Mouse (Mus musculus) kidney, postnatal 36 days (tissue): ENCODE measurements at regions not wholly inside any gene's neighbourhood (a gene's known extent, or its start where the extent isn't known, plus 50 kb on each side); places are given as distances from the start of the nearest gene placed in this dataset.

ENCODE experiments used
- DNase-seq, 2 experiments: peaks; one replicate each; pipeline ENCODE4 v3.0.0; 2021 to 2022; ENCODE audit warnings: mixed read lengths in 2 of 2

DNA sequence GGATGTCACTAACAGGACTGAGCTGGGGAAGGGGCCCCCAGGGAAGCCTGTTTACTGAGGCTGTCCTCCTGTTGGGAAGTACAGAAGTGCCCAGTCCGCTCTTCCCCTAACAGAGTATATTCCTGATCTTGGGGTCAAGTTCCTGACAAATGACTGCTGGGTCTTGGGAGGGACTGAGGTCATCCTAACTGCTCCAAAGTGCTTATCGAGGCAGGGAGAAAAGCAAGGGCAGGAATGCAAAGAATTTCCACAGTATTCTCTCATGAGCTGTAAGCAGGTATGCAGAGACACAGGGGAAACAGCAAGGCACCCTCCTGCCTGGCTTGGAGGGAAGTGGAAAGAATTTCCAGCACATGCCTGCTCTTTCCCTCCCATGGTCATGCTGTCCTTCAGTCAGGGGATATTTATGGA, 107.9 kb downstream of the Oma1 start:
- no peak for DNase-seq

DNA sequence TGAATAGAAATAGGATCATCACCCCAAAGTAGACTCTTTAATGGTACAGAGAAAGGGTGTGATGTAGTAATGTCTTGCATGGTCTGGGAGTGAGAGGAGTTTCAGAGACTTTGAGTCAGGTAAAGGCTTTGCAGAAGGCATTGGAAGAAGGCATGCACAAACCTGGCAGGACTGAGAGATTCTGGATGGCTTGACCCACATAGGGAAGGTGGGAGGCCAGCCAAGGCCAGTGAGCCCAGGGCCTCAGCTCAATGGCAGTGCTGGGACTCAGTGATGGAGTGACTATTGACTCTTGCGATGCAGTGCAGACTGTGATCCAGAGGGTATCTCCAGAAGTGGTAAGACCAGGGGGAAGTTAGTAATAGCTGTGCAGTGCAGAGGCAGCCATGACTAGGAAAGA, 127.8 kb downstream of the Oma1 start:
- no peak for DNase-seq

DNA sequence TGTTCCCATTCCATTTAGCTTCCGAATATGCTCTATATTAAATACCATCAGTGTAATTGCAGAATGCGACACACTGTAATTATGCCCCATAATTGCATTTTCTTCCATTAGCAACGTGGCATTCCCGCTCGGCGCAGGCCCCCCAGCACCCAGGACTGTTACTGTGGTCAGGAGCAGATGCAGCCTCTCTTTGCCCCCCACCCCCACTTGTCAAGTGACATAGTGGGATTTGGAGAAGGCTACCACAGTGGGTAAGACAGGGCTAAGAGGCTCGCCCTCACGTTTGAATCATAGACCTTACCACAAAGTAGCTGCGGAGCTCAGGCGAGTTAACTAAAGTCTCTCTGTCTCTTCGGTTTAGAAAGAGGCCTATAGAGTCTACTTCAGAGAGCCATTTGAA, 128.3 kb downstream of the Oma1 start:
- DNase-seq, result no peak

DNA sequence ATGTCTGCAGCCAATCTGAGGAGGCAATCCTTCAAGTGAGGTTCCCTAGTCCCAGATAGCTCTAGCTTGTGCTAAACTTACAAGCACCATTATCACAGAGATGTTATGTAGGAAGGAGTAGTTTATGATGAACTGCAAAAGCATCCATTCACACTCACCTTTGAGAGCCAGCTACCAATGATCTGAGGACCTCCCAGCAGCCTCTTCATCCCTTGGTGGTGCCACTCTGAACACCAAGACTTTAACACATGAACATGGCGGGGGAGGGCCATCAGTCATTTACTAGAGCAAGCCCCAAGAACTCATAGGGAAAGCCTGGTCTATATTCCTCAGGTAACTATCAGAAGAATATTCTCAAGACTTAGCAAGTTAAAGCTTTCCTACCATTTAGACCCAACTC, 135.7 kb downstream of the Oma1 start:
- no peak for DNase-seq

DNA sequence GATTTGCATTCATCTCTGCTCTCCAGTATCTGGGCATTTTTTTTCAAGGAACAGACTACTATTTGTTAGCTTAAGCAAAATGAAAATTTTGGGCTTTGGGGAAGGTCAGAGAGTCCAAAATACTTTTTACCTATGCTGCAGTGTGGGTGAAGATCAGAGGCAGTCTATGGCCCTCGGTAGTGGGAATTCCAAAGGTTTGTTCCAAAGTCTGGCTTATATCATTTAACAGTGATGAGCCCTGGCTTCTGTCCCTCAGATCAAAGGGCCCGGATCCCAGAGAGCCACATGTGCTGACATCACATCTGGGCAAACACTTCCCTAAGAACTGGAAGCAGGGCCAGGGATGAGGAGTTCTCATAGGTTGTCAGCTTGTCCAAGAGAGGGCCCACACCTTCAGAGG, 136.5 kb downstream of the Oma1 start:
- DNase-seq, result peak in 1 of 2 experiments; percentile 2

DNA sequence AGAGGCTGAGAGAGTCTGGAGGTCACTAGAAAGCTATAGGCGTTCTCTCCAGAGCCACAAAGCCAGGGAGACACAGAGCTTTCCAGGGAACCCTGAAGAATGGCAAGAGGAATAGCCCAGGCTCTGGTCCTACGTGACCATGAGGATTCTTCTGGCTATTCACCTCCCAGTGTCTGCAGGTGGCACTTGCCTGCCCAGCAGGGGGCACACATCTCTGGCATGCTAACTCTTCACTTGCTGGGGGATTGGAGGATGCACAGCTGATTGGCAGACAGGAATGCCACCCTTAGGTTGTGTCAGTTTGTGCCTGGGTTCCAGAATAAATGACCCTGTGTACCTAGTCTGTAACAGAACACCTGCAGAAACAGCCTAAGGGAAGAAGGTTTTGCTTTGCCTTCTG, 141.8 kb downstream of the Oma1 start:
- DNase-seq, result peak in 1 of 2 experiments; percentile 19

GRCm38 (mm10) chr4:103466019-103466589, 152.5 kb downstream of the Oma1 start:
- DNase-seq, result no peak

DNA sequence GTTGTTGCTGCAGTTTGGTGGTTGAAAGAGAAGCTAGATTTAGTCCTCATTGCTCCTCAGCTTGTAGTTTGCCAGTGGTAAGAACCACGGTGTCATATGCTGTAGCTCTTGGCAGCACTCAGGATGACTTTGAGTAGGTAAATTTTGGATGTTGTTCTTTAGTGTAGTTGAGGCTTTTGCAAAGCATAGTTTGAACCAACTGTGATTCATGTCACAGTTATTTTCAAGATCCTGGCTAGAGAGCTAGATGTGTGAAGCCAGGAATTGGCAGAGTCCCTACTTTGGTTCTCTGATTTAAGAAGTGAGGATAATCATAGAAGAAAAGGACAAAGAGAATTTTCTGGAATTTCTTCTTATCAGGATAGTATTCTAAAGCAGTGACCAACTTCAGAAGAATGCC, 143.6 kb upstream of the Dab1 start:
- no peak for DNase-seq

GRCm38 (mm10) chr4:103486140-103486965, 132.8 kb upstream of the Dab1 start:
- DNase-seq, result no peak

DNA sequence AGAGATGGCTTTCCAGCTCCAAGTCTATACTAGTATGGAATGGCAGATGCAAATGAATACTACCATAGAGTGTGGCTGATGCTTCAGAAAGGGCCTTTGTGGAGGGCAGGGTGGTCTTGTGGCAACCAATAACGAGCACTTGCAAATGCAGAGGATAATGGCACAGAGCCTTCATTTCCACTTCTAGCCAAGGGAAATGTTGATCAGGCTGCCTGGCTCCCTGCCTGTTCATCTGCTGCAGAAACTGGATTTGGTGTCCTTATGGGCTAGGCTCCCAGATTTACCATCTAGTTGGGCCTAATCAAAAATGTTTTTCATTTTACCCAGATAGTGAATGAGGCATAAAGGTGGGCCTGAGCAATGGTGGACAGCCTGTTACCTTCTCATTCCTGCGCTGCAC, 110.7 kb upstream of the Dab1 start:
- DNase-seq, result no peak

GRCm38 (mm10) chr4:103512901-103513300, 106.3 kb upstream of the Dab1 start:
- DNase-seq, result peak in 1 of 2 experiments; percentile 4

DNA sequence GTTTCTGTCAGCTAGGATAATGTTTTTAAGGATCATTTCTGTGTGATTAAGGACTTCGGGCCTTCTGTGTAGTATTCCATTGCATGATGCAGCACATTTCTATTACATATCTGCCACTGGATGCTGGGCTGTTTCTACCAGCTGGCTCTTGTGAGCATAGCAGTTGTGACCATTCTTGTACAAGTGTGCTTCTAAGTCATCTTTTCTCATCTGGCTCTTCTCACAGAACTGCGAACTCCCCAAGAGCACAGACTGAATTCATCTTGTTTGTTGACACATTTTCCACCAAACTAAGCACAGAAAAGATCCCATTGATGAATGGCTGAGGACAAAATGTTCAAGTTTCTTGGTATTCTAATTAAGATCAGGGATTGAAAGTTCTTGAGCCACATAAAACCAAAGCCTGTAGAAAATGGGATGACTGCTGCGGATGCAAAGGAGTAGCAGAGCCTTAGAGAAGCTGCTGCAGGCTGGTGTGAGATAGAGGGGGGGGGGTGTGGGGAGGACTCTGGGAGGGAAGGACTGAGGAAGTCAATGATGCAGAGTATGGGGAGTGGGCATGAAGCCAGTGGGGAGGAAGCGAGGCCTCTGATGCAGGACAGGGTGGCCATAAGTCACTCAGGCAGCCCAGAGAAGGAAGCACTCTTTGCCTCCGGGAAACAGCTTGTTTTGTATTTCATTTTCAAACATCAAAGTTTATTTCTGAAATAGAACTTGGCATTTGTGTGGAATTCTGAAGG, 97.1 kb upstream of the Dab1 start:
- peak; percentile 6 to 29 for DNase-seq

DNA sequence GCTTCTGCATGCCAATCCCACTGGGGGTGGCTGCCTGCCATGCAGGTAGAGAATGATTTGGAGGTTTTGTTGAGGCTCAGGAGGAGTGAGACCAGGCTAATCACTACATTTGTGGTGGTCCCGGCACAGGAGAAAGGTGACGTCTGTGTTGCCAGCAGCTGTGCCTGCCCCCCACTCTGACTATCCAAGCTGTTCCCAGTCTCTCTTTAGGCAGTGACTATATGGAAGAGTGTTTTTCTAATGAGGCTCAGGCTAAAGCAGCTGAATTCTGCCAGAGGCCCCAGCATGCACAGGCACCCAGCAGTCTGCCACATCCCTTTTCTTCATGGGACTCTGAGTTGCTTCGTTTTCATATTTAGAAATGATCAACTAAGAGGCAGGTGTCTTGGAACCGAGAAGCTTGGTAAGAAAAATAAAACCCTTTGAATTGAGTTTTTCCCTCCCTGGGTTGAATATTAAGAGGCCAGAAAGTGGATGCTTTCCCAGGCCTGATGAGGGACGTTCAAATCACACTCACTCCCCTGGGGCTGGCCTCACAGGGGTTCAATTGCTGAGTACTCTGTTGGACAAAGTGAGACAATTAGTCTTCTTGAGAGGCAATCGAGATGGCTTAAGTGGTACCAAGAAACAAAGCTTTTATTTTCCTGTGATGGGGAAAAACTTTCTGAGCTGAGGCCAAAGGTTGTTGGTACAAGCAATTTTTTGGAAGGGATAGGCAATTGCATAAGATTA, 82.5 kb upstream of the Dab1 start:
- no peak for DNase-seq

- DNase-seq, result no peak
Measured at GRCm38 (mm10) chr4:103540960-103541359, 78.2 kb upstream of the Dab1 start.

GRCm38 (mm10) chr4:103547297-103547696, 71.9 kb upstream of the Dab1 start:
- no peak for DNase-seq

DNA sequence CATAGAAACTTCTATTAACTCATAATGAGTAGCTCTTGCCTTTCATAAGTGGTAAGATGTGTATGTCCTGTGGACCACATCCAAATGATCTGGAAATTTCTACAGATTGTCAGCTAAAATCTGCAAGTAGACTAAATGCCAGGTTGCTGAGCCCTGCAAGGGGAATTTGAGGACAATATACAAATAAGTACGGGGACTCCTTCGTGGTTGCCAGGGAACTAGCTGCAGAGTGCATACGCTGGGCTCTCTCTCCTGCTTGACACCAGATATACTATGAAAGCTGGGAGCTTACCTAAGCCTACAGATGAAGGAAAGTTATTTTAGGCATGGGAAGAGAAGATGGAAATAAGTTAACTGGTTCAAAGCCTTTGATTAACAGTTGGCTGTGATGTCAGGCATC, 66.7 kb upstream of the Dab1 start:
- no peak for DNase-seq

DNA sequence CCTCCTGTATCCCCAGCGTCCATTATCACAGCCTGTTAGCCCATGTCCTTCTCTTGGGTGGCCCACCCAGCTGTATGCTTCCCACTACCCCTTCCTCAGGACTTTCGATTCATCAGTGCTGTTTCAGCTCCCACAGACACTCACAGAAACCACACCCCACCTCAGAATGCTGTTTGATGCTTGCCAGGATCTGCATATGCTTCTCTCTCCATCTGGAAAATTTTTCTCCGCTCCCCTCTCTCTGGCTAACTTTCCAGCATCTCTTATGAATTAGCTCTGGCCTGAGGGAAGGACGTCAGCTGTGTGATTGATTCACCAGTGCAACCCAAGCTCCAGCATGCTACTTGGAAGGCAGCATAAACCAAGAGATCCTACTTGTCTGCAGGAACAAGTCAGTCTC, 66.0 kb upstream of the Dab1 start:
- no peak for DNase-seq

- DNase-seq, result no peak
Measured at GRCm38 (mm10) chr4:103554597-103554996, 64.6 kb upstream of the Dab1 start.
